Mouse (Mus musculus): ENCODE measurements around the gene Pdcd11. TPM values are rescaled to one million over a fixed set of nuclear protein-coding genes. Genes with fewer than 3 reads are reported as not detected.
A peak's percentile ranks its signal among the peaks of the same experiment; 100 is the strongest.

The Pdcd11 gene
- 10 to 100 TPM; 17.9 to 19.0 TPM for total RNA-seq (2021)
- long read RNA-seq, experiment 1, full-length matches to known transcripts, result 4 of 13 reads
- long read RNA-seq, experiment 1, partial matches to known transcripts, result 5 of 13 reads
- long read RNA-seq, experiment 1, other reads (novel, unspliced or antisense), result 4 of 13 reads
- long read RNA-seq, experiment 2, full-length matches to known transcripts, result 3 of 12 reads
- long read RNA-seq, experiment 2, partial matches to known transcripts, result 5 of 12 reads
- long read RNA-seq, experiment 2, other reads (novel, unspliced or antisense), result 4 of 12 reads

- Histone ChIP-seq H3K27ac (peak within 1 kb of the TSS; percentile 98), H3K4me3 (peak within 1 kb of the TSS; percentile 76)
- no peak for TF ChIP-seq CTCF (conservative IDR thresholded peaks at IDR 0.05)
- DNase-seq (ENCODE audit: low spot score in 2 of 2), result peak; percentile 97 to 98
Measured at GRCm38 (mm10) chr19:47090550-47091156, at the start of gene Pdcd11, which contains the start of gene Usmg5. TSS of gene Pdcd11 (plus strand) at chr19:47090768. TSS of gene Usmg5 (minus strand) at chr19:47090647.

GRCm38 (mm10) chr19:47043608-47044007, 47.0 kb upstream of the Pdcd11 start:
- no peak for DNase-seq (ENCODE audit: low spot score in 2 of 2)
- peak; percentile 75 for TF ChIP-seq CTCF (conservative IDR thresholded peaks at IDR 0.05)

GRCm38 (mm10) chr19:47046343-47046742, 44.2 kb upstream of the Pdcd11 start:
- DNase-seq (ENCODE audit: low spot score in 2 of 2), result no peak
- H3K4me3 ChIP-seq, result no peak overlapping the region
- TF ChIP-seq CTCF (conservative IDR thresholded peaks at IDR 0.05), result peak; percentile 60
- no peak overlapping the region for H3K27ac ChIP-seq

More at GRCm38 (mm10) chr19:47043608-47044007, 47.0 kb upstream of the Pdcd11 start:
- H3K27ac ChIP-seq, result no peak overlapping the region
- H3K4me3 ChIP-seq, result no peak overlapping the region

GRCm38 (mm10) chr19:47047236-47047833, 43.2 kb upstream of the Pdcd11 start:
- Histone ChIP-seq H3K4me3 (no peak overlapping the region), H3K27ac (no peak overlapping the region)
- no peak for TF ChIP-seq CTCF (conservative IDR thresholded peaks at IDR 0.05)
- DNase-seq (ENCODE audit: low spot score in 2 of 2), result no peak

- H3K27ac ChIP-seq, result no peak overlapping the region
- no peak for DNase-seq (ENCODE audit: low spot score in 2 of 2)
- no peak for TF ChIP-seq CTCF (conservative IDR thresholded peaks at IDR 0.05)
- no peak overlapping the region; the same call in 1 of the 2 replicates for H3K4me3 ChIP-seq
Measured at GRCm38 (mm10) chr19:47049061-47049460, 41.5 kb upstream of the Pdcd11 start.

GRCm38 (mm10) chr19:47049840-47050239, 40.7 kb upstream of the Pdcd11 start:
- TF ChIP-seq CTCF (conservative IDR thresholded peaks at IDR 0.05), result no peak
- Histone ChIP-seq H3K4me3 (peak overlapping the region; percentile 71), H3K27ac (no peak overlapping the region)
- DNase-seq (ENCODE audit: low spot score in 2 of 2), result no peak

GRCm38 (mm10) chr19:47050271-47051032, 40.1 kb upstream of the Pdcd11 start, which contains the start of gene Pcgf6:
TSS of gene Pcgf6 (minus strand) at chr19:47050906.
- TF ChIP-seq CTCF (conservative IDR thresholded peaks at IDR 0.05), result peak; percentile 23
- Histone ChIP-seq H3K4me3 (peak within 1 kb of the TSS; percentile 71), H3K27ac (peak within 1 kb of the TSS; percentile 92)

GRCm38 (mm10) chr19:47052927-47053326, 37.6 kb upstream of the Pdcd11 start:
- Histone ChIP-seq H3K27ac (no peak overlapping the region), H3K4me3 (no peak overlapping the region)
- no peak for TF ChIP-seq CTCF (conservative IDR thresholded peaks at IDR 0.05)
- no peak for DNase-seq (ENCODE audit: low spot score in 2 of 2)

More at GRCm38 (mm10) chr19:47050271-47051032, 40.1 kb upstream of the Pdcd11 start, which contains the start of gene Pcgf6:
- peak; percentile 78 to 85 for DNase-seq (ENCODE audit: low spot score in 2 of 2)

- DNase-seq (ENCODE audit: low spot score in 2 of 2), result no peak
- TF ChIP-seq CTCF (conservative IDR thresholded peaks at IDR 0.05), result no peak
Measured at GRCm38 (mm10) chr19:47053471-47053870, 37.1 kb upstream of the Pdcd11 start.

GRCm38 (mm10) chr19:47057684-47058083, 32.9 kb upstream of the Pdcd11 start:
- DNase-seq (ENCODE audit: low spot score in 2 of 2), result no peak
- no peak overlapping the region for H3K27ac ChIP-seq
- TF ChIP-seq CTCF (conservative IDR thresholded peaks at IDR 0.05), result no peak
- no peak overlapping the region for H3K4me3 ChIP-seq

More at GRCm38 (mm10) chr19:47053471-47053870, 37.1 kb upstream of the Pdcd11 start:
- H3K4me3 ChIP-seq, result no peak overlapping the region
- H3K27ac ChIP-seq, result no peak overlapping the region

- peak; percentile 62 for TF ChIP-seq CTCF (conservative IDR thresholded peaks at IDR 0.05)
- H3K27ac ChIP-seq, result no peak overlapping the region
- no peak for DNase-seq (ENCODE audit: low spot score in 2 of 2)
- no peak overlapping the region for H3K4me3 ChIP-seq
Measured at GRCm38 (mm10) chr19:47065860-47066259, 24.7 kb upstream of the Pdcd11 start.

- DNase-seq (ENCODE audit: low spot score in 2 of 2), result peak; percentile 97
- peak within 1 kb of the TSS; percentile 91 for H3K27ac ChIP-seq
- no peak for TF ChIP-seq CTCF (conservative IDR thresholded peaks at IDR 0.05)
Measured at GRCm38 (mm10) chr19:47067096-47067882, 23.3 kb upstream of the Pdcd11 start, which contains the start of gene Taf5. TSS of gene Taf5 (plus strand) at chr19:47067746.

More at GRCm38 (mm10) chr19:47067096-47067882, 23.3 kb upstream of the Pdcd11 start, which contains the start of gene Taf5:
- peak within 1 kb of the TSS; percentile 97 for H3K4me3 ChIP-seq

Measured in layer of hippocampus, adult 2 months (tissue).